Mouse (Mus musculus) adrenal gland, adult 2 months (tissue): ENCODE results near the gene Cadm1. TPM values are rescaled to one million over a fixed set of nuclear protein-coding genes. Genes with fewer than 3 reads are reported as not detected.
A peak's percentile ranks its signal among the peaks of the same experiment; 100 is the strongest.

Experiments
- DNase-seq: peaks from one replicate; pipeline ENCODE4 v3.0.0; 2021
- polyA plus RNA-seq: library from polyadenylated mRNA; depleted of rRNA; stranded (reverse); fragments of >200 nt; gene quantifications from 2 replicates; pipeline ENCODE4 v1.2.3, GENCODE M21; 2012
- total RNA-seq, 2 experiments: library from RNA; stranded (reverse); gene quantifications; 2 replicates each; pipeline ENCODE4 v1.2.3; 2021

The Cadm1 gene
- total and polyA plus RNA-seq, 3 experiments = 6.6 to 47.7 (median 33.5) TPM

- DNase-seq = no peak
Observed at GRCm38 (mm10) chr9:47801242-47801641, 271.3 kb downstream of the Cadm1 start.

- no peak for DNase-seq
Observed at GRCm38 (mm10) chr9:47802527-47802926, 272.6 kb downstream of the Cadm1 start.

- DNase-seq = no peak
Observed at GRCm38 (mm10) chr9:47803531-47804105, 273.6 kb downstream of the Cadm1 start.

GRCm38 (mm10) chr9:47805658-47806057 is 275.7 kb downstream of the Cadm1 start:
- no peak for DNase-seq

GRCm38 (mm10) chr9:47825668-47826067 is 295.7 kb downstream of the Cadm1 start:
- no peak for DNase-seq

GRCm38 (mm10) chr9:47828762-47829161 is 298.8 kb downstream of the Cadm1 start:
- DNase-seq = peak; percentile 53

- DNase-seq = no peak
Observed at GRCm38 (mm10) chr9:47829204-47829603, 299.2 kb downstream of the Cadm1 start.

- DNase-seq = no peak
Observed at GRCm38 (mm10) chr9:47829846-47830245, 299.9 kb downstream of the Cadm1 start.

- no peak for DNase-seq
Observed at GRCm38 (mm10) chr9:47831412-47831811, 301.4 kb downstream of the Cadm1 start.

GRCm38 (mm10) chr9:47838170-47838569 is 308.2 kb downstream of the Cadm1 start:
- no peak for DNase-seq

GRCm38 (mm10) chr9:47838890-47839691 is 309.1 kb downstream of the Cadm1 start:
- no peak for DNase-seq

GRCm38 (mm10) chr9:47839692-47840025 is 309.7 kb downstream of the Cadm1 start:
- DNase-seq = no peak

- no peak for DNase-seq
Observed at GRCm38 (mm10) chr9:47843328-47843727, 313.4 kb downstream of the Cadm1 start.

- no peak for DNase-seq
Observed at GRCm38 (mm10) chr9:47846275-47846674, 316.3 kb downstream of the Cadm1 start.

GRCm38 (mm10) chr9:47846926-47847325 is 317.0 kb downstream of the Cadm1 start:
- no peak for DNase-seq

GRCm38 (mm10) chr9:47847797-47848196 is 317.8 kb downstream of the Cadm1 start:
- DNase-seq = no peak

- no peak for DNase-seq
Observed at GRCm38 (mm10) chr9:47848745-47849144, 318.8 kb downstream of the Cadm1 start.

GRCm38 (mm10) chr9:47856311-47856710 is 326.3 kb downstream of the Cadm1 start:
- no peak for DNase-seq

- DNase-seq = no peak
Observed at GRCm38 (mm10) chr9:47857235-47857634, 327.3 kb downstream of the Cadm1 start.

GRCm38 (mm10) chr9:47858134-47858533 is 328.2 kb downstream of the Cadm1 start:
- no peak for DNase-seq

GRCm38 (mm10) chr9:47858778-47859395 is 328.9 kb downstream of the Cadm1 start:
- DNase-seq = no peak

- no peak for DNase-seq
Observed at GRCm38 (mm10) chr9:47860994-47861393, 331.0 kb downstream of the Cadm1 start.

- peak; percentile 42 for DNase-seq
Observed at GRCm38 (mm10) chr9:47861783-47862182, 331.8 kb downstream of the Cadm1 start.
